ENCODE assay signal across 20 mouse cellular contexts in genomic region chr10:36477543-36477942, GRCm38 (mm10). TPM values are rescaled to one million over a fixed set of nuclear protein-coding genes. Genes with fewer than 3 reads are reported as not detected.
DNase-seq lines count a peak whose midpoint lies in the region; TF ChIP-seq lines count a peak whose summit lies in the region.
"Had no signal": no experiment of that assay in that cellular context is flagged by ENCODE, and none has a peak within 500 bp of the region (broad histone marks: within the 10 kb centered on the region; RNA-seq: fewer than 3 reads in every experiment).

No protein-coding gene starts in this region.

- TF ChIP-seq EP300 in CH12.LX (IDR thresholded peaks at IDR 0.05; ENCODE audit: low read length) = peak; percentile 87

- WGBS in embryonic facial prominence, embryonic 10.5 days = 91% methylated on average over 4 of the region's 4 CpGs

- in situ Hi-C loops in CH12.LX (cut with MboI; ENCODE audit: low pct_ligation_motif_present, low pct_unique_long_range_greater_than_20kb, low sequenced_read_pairs) = no loop called here

- no peak for TF ChIP-seq POLR2A in CH12.LX (IDR thresholded peaks at IDR 0.05; ENCODE audit: low read depth, low read length)

- H3K4me1 ChIP-seq in CH12.LX (ENCODE audit: control insufficient read depth in 1 of 2, insufficient read depth in 2 of 2) = peaks cover 10 to 45% of the 10 kb centered on the region in 2 experiments; a peak in 3 of 4 replicates
- no peaks in the 10 kb centered on the region for H3K4me1 ChIP-seq in embryonic facial prominence, embryonic 10.5 days

- H3K36me3 ChIP-seq in CH12.LX (replicated peaks in 1 of 2; ENCODE audit: control insufficient read depth in 1 of 2, insufficient read depth in 1 of 2, low read length in 1 of 2) = no peaks in the 10 kb centered on the region
- H3K36me3 ChIP-seq in embryonic facial prominence, embryonic 10.5 days (replicated peaks) = no peaks in the 10 kb centered on the region
- H3K36me3 ChIP-seq: G1E had no signal

- H3K9ac ChIP-seq in CH12.LX (ENCODE audit: insufficient read depth, low read depth) = peak overlapping the region; percentile 39

- dilution Hi-C loops in CH12.LX (cut with MboI; ENCODE audit: extremely low pct_ligation_motif_present, extremely low pct_unique_long_range_greater_than_20kb, low sequenced_read_pairs) = no loop called here

- peak; percentile 26 for DNase-seq in A20 (ENCODE audit: low read depth, low spot score)
- peak; percentile 55 for DNase-seq in CH12.LX (ENCODE audit: extremely low read depth)
- DNase-seq in embryonic facial prominence, embryonic 10.5 days (ENCODE audit: low spot score) = no peak
- no peak for DNase-seq in heart, adult 9 months (ENCODE audit: low spot score in 2 of 2)
- DNase-seq: adrenal gland, adult 2 months; adrenal gland, adult 8-10 months; adrenal gland, postnatal 10 days; adrenal gland, postnatal 14 days; adrenal gland, postnatal 25 days; adrenal gland, postnatal 36 days; B cell, adult 2 months; cerebellum, adult 11 months; cerebellum, adult 11-12 months; cerebellum, adult 18-20 months; cerebellum, adult 2 months; cerebellum, adult 8-10 months had no signal

- TF ChIP-seq CTCF in CH12.LX (conservative IDR thresholded peaks at IDR 0.05 in 1 of 2, IDR thresholded peaks at IDR 0.05 in 1 of 2; ENCODE audit: low read depth in 2 of 2, low read length in 2 of 2) = no peak

- H3K27ac ChIP-seq in CH12.LX (ENCODE audit: insufficient read depth, low read depth) = no peak overlapping the region
- no peak overlapping the region for H3K27ac ChIP-seq in embryonic facial prominence, embryonic 10.5 days (replicated peaks)

- no peaks in the 10 kb centered on the region for H3K27me3 ChIP-seq in CH12.LX (replicated peaks)
- H3K27me3 ChIP-seq in embryonic facial prominence, embryonic 10.5 days (replicated peaks; ENCODE audit: low read depth, poor library complexity, severe bottlenecking) = no peaks in the 10 kb centered on the region

- peak overlapping the region in 1 of 3 experiments; percentile 10 for H3K4me3 ChIP-seq in CH12.LX (replicated peaks in 1 of 3; ENCODE audit: low read depth in 2 of 3, low read length in 2 of 3, poor library complexity in 1 of 3)
- no peak overlapping the region for H3K4me3 ChIP-seq in embryonic facial prominence, embryonic 10.5 days

- H3K79me2 ChIP-seq in CH12.LX (replicated peaks; ENCODE audit: control insufficient read depth, extremely low read depth, insufficient read depth, poor library complexity, severe bottlenecking) = no peaks in the 10 kb centered on the region

- peak overlapping the region; percentile 78; the same call in 1 of the 2 replicates for H3K4me2 ChIP-seq in CH12.LX (ENCODE audit: insufficient read depth, low read depth, poor library complexity, severe bottlenecking)

- no peaks in the 10 kb centered on the region for H3K9me3 ChIP-seq in CH12.LX (replicated peaks; ENCODE audit: low read length)
- no peaks in the 10 kb centered on the region for H3K9me3 ChIP-seq in embryonic facial prominence, embryonic 10.5 days
- H3K9me3 ChIP-seq: G1E had no signal

- no peak; the same call in none of the 2 replicates for TF ChIP-seq RAD21 in CH12.LX (IDR thresholded peaks at IDR 0.05; ENCODE audit: low read depth, low read length)

TF ChIP-seq in CH12.LX, 34 proteins besides CTCF, POLR2A, EP300 and RAD21:
- no peak for TF ChIP-seq ZMIZ1 (IDR thresholded peaks at IDR 0.05; ENCODE audit: low read depth, low read length)
- TF ChIP-seq CHD1 (IDR thresholded peaks at IDR 0.05; ENCODE audit: low read depth, low read length) = no peak
- no peak for TF ChIP-seq MXI1 (IDR thresholded peaks at IDR 0.05; ENCODE audit: low read depth, low read length)
- no peak for TF ChIP-seq NRF1 (IDR thresholded peaks at IDR 0.05; ENCODE audit: low read depth, low read length)
- peak; percentile 57; the same call in 1 of the 2 replicates for TF ChIP-seq BHLHE40 (IDR thresholded peaks at IDR 0.05; ENCODE audit: low read depth, low read length)
- TF ChIP-seq TBP (conservative IDR thresholded peaks at IDR 0.05; ENCODE audit: low read depth, low read length) = no peak
- no peak for TF ChIP-seq E2F4 (IDR thresholded peaks at IDR 0.05; ENCODE audit: insufficient replicate concordance, low read depth, low read length)
- TF ChIP-seq JUND (conservative IDR thresholded peaks at IDR 0.05; ENCODE audit: low read depth, low read length) = peak; percentile 47; the same call in 1 of the 2 replicates
- no peak for TF ChIP-seq HCFC1 (IDR thresholded peaks at IDR 0.05; ENCODE audit: low read depth, low read length)
- no peak for TF ChIP-seq MYC (IDR thresholded peaks at IDR 0.05; ENCODE audit: low read depth, low read length)
- TF ChIP-seq ZKSCAN1 (IDR thresholded peaks at IDR 0.05; ENCODE audit: borderline replicate concordance, low read depth, low read length) = no peak
- no peak for TF ChIP-seq GABPA (IDR thresholded peaks at IDR 0.05; ENCODE audit: insufficient replicate concordance, low read depth, low read length)
- TF ChIP-seq MEF2A (IDR thresholded peaks at IDR 0.05; ENCODE audit: borderline replicate concordance, low read depth, low read length) = peak; percentile 57; the same call in 1 of the 2 replicates
- no peak for TF ChIP-seq UBTF (IDR thresholded peaks at IDR 0.05; ENCODE audit: low read depth, low read length)
- peak; percentile 54; the same call in 1 of the 2 replicates for TF ChIP-seq JUN (IDR thresholded peaks at IDR 0.05; ENCODE audit: insufficient read depth, low read depth, low read length)
- peak; percentile 55; the same call in 1 of the 2 replicates for TF ChIP-seq ETS1 (conservative IDR thresholded peaks at IDR 0.05; ENCODE audit: low read depth, low read length)
- peak; percentile 67; the same call in 1 of the 2 replicates for TF ChIP-seq MAFK (IDR thresholded peaks at IDR 0.05; ENCODE audit: insufficient replicate concordance, low read length)
- TF ChIP-seq TCF12 (IDR thresholded peaks at IDR 0.05; ENCODE audit: low read depth, low read length) = peak; percentile 60
- TF ChIP-seq ZNF384 (IDR thresholded peaks at IDR 0.05; ENCODE audit: low read depth, low read length) = no peak
- TF ChIP-seq ELF1 (IDR thresholded peaks at IDR 0.05; ENCODE audit: low read depth, low read length) = no peak
- TF ChIP-seq CHD2 (IDR thresholded peaks at IDR 0.05; ENCODE audit: low read length) = 0 out of 2 replicates have a peak, but pooled peaks have one; percentile 11
- TF ChIP-seq IRF4 (IDR thresholded peaks at IDR 0.05; ENCODE audit: low read depth, low read length) = peak; percentile 87
TF ChIP-seq in CH12.LX: peak in this region for 9.

RNA-seq across cellular contexts. Expression of gene Hs3st5, which starts 29.1 kb away (rescaled TPM):
- not detected in 2 replicates for total RNA-seq in CH12.LX (2012; rRNA removed)
- total RNA-seq in CH12.LX (2014; rRNA removed) = not detected in 2 replicates
- not detected in 2 replicates for polyA plus RNA-seq in CH12.LX (2012; ENCODE audit: insufficient read length, low read depth)
- polyA plus RNA-seq in embryonic facial prominence, embryonic 10.5 days (2016; fragmentation: Nextera tagmentation; extraction: Ambion mirVana) = 1.4 and 3.3 TPM in 2 replicates
- total RNA-seq: MEL had no signal
- polyA plus RNA-seq: activated CD4-positive, CD25-positive, alpha-beta regulatory T cell, adult 4 months; CD4-positive, CD25-positive, alpha-beta regulatory T cell, adult 4 months; G1E had no signal

Comparison
In these comparisons a context has a peak if more than half of its experiments do, and no peak if none do; other contexts are left out.
1. DNase-seq: peak in A20 (single experiment) and CH12.LX (single experiment); none in embryonic facial prominence, embryonic 10.5 days (single experiment) and heart, adult 9 months (0 of 2).